Mouse (Mus musculus): ENCODE data around the gene Dnajb2. TPM values are rescaled to one million over a fixed set of nuclear protein-coding genes. Genes with fewer than 3 reads are reported as not detected.
A peak's percentile ranks its signal among the peaks of the same experiment; 100 is the strongest.

Dnajb2 gene
- total and polyA plus RNA-seq, 3 experiments: 12.9 to 18.9 TPM; not detected in 1

- H3K27me3 ChIP-seq (ENCODE audit: control insufficient read depth in 1 of 2, insufficient read depth in 2 of 2, low read length in 2 of 2): no peaks in the 10 kb centered on the region
- peak overlapping the region; percentile 50 to 89 for H3K4me3 ChIP-seq (ENCODE audit: control insufficient read depth in 1 of 2, insufficient read depth in 1 of 2, low read depth in 2 of 2, low read length in 2 of 2)
- H3K79me2 ChIP-seq (ENCODE audit: control insufficient read depth, insufficient read depth, low read length, poor library complexity): peaks cover 40% of the 10 kb centered on the region
- DNase-seq (ENCODE audit: low read depth, low spot score): peak; percentile 88
- peaks cover 4 to 33% of the 10 kb centered on the region in 2 experiments; a peak in 3 of 4 replicates for H3K36me3 ChIP-seq (ENCODE audit: control insufficient read depth in 1 of 2, insufficient read depth in 2 of 2, low read length in 2 of 2)
- peak overlapping the region; percentile 96 for H3K9ac ChIP-seq (ENCODE audit: control insufficient read depth, low read depth, low read length, poor library complexity, severe bottlenecking)
- peaks cover 2 to 34% of the 10 kb centered on the region in 2 experiments; a peak in 3 of 4 replicates for H3K4me1 ChIP-seq (ENCODE audit: control insufficient read depth in 1 of 2, insufficient read depth in 2 of 2, low read length in 2 of 2)
- peak overlapping the region; percentile 84 for H3K27ac ChIP-seq (ENCODE audit: control insufficient read depth, low read depth, low read length)
- no peaks in the 10 kb centered on the region for H3K9me3 ChIP-seq (replicated peaks; ENCODE audit: insufficient read depth, low read length)
- TF ChIP-seq ZC3H11A (IDR thresholded peaks at IDR 0.05; ENCODE audit: low read depth, low read length) (no peak), JUND (IDR thresholded peaks at IDR 0.05; ENCODE audit: low read depth, low read length) (no peak), MYC (IDR thresholded peaks at IDR 0.05; ENCODE audit: low read depth, low read length) (peak; percentile 24; the same call in 1 of the 2 replicates), BHLHE40 (IDR thresholded peaks at IDR 0.05; ENCODE audit: borderline replicate concordance, low read depth, low read length) (peak; percentile 60), NELFE (IDR thresholded peaks at IDR 0.05; ENCODE audit: low read depth, low read length) (peak; percentile 84), SIN3A (IDR thresholded peaks at IDR 0.05; ENCODE audit: low read length) (peak; percentile 13; the same call in 1 of the 2 replicates), ZNF384 (IDR thresholded peaks at IDR 0.05; ENCODE audit: low read depth, low read length) (no peak), GABPA (IDR thresholded peaks at IDR 0.05; ENCODE audit: low read depth, low read length) (no peak), TBP (IDR thresholded peaks at IDR 0.05; ENCODE audit: low read depth, low read length) (peak; percentile 85), POLR2A (IDR thresholded peaks at IDR 0.05; ENCODE audit: control insufficient read depth in 1 of 2, insufficient read depth in 1 of 2, low read depth in 1 of 2, low read length in 2 of 2, poor library complexity in 1 of 2) (peak; percentile 85 to 89), CHD1 (IDR thresholded peaks at IDR 0.05; ENCODE audit: low read depth, low read length) (no peak), UBTF (IDR thresholded peaks at IDR 0.05; ENCODE audit: borderline replicate concordance, insufficient read depth, low read depth, low read length) (no peak), RCOR1 (IDR thresholded peaks at IDR 0.05; ENCODE audit: low read depth, low read length) (no peak), MAX (IDR thresholded peaks at IDR 0.05; ENCODE audit: low read length) (peak; percentile 87), TCF12 (IDR thresholded peaks at IDR 0.05; ENCODE audit: low read depth, low read length) (0 out of 2 replicates have a peak, but pooled peaks have one; percentile 22), EP300 (IDR thresholded peaks at IDR 0.05; ENCODE audit: low read depth in 1 of 2, low read length in 2 of 2) (no peak), ZKSCAN1 (IDR thresholded peaks at IDR 0.05; ENCODE audit: low read depth, low read length) (no peak), USF2 (IDR thresholded peaks at IDR 0.05; ENCODE audit: borderline replicate concordance in 1 of 2, insufficient read depth in 1 of 2, low read depth in 1 of 2, low read length in 2 of 2) (peak in 1 of 2 experiments; percentile 65; a peak in 2 of 4 replicates), CHD2 (IDR thresholded peaks at IDR 0.05; ENCODE audit: low read length) (peak; percentile 64), POLR2AphosphoS2 (IDR thresholded peaks at IDR 0.05; ENCODE audit: low read length) (peak; percentile 91), TAL1 (IDR thresholded peaks at IDR 0.05; ENCODE audit: low read length) (no peak), RAD21 (IDR thresholded peaks at IDR 0.05; ENCODE audit: low read depth, low read length) (no peak), SMC3 (IDR thresholded peaks at IDR 0.05; ENCODE audit: low read depth, low read length) (no peak), E2F4 (IDR thresholded peaks at IDR 0.05; ENCODE audit: borderline replicate concordance, low read depth, low read length) (no peak), CTCF (IDR thresholded peaks at IDR 0.05 in 2 of 3, conservative IDR thresholded peaks at IDR 0.05 in 1 of 3; ENCODE audit: control insufficient read depth in 1 of 3, insufficient read depth in 1 of 3, low read depth in 2 of 3, low read length in 3 of 3, poor library complexity in 1 of 3, severe bottlenecking in 1 of 3) (no peak), ELF1 (IDR thresholded peaks at IDR 0.05; ENCODE audit: low read depth, low read length) (peak; percentile 5; the same call in 1 of the 2 replicates), ZMIZ1 (IDR thresholded peaks at IDR 0.05; ENCODE audit: low read depth, low read length) (0 out of 2 replicates have a peak, but pooled peaks have one; percentile 69), NRF1 (IDR thresholded peaks at IDR 0.05; ENCODE audit: insufficient read depth, low read depth, low read length, poor library complexity, severe bottlenecking) (no peak), MEF2A (IDR thresholded peaks at IDR 0.05; ENCODE audit: extremely low read depth, insufficient replicate concordance, low read depth, low read length, poor library complexity, severe bottlenecking) (no peak), USF1 (IDR thresholded peaks at IDR 0.05; ENCODE audit: low read depth, low read length) (peak; percentile 93), MAZ (IDR thresholded peaks at IDR 0.05; ENCODE audit: low read depth, low read length) (no peak), KAT2A (conservative IDR thresholded peaks at IDR 0.05; ENCODE audit: low read depth, low read length) (no peak; the same call in 1 of the 2 replicates), HCFC1 (IDR thresholded peaks at IDR 0.05; ENCODE audit: low read depth, low read length) (peak; percentile 58), MYB (IDR thresholded peaks at IDR 0.05; ENCODE audit: low read depth, low read length) (no peak), ETS1 (IDR thresholded peaks at IDR 0.05; ENCODE audit: low read depth, low read length) (no peak), GATA1 (IDR thresholded peaks at IDR 0.05; ENCODE audit: low read depth, low read length) (no peak)
Measured at GRCm38 (mm10) chr1:75208967-75209678, 27.1 kb upstream of the Dnajb2 start.
